Mouse (Mus musculus) urinary bladder, postnatal 0 days (tissue): ENCODE results near the gene Anapc13. TPM values are rescaled to one million over a fixed set of nuclear protein-coding genes. Genes with fewer than 3 reads are reported as not detected.

Experiments used
- polyA plus RNA-seq: library from polyadenylated mRNA; unstranded; fragments of >200 nt; fragmentation: Nextera tagmentation; extraction: Ambion mirVana; gene quantifications from 2 replicates; pipeline ENCODE4 v1.2.1, GENCODE M21; 2015

Anapc13 gene
- 149 and 163 TPM in 2 replicates for polyA plus RNA-seq

GRCm38 (mm10) chr9:102625983-102626838, at the start of gene Anapc13, which contains the start of gene Cep63:
Anapc13 (plus strand) TSS chr9:102626296.
Cep63 (minus strand) TSS chr9:102626534.

Other genes with a start within 250 kb of the Anapc13 start
- gene Ky, start 120.5 kb upstream of the Anapc13 start, polyA plus RNA-seq, result not detected in 2 replicates
- 25.1 and 33.7 TPM in 2 replicates for gene Cep63, start 238 bp downstream of the Anapc13 start, polyA plus RNA-seq
- gene Amotl2, start 90.4 kb downstream of the Anapc13 start, polyA plus RNA-seq, result 56.1 and 61.8 TPM in 2 replicates
- gene Ryk, start 208.6 kb downstream of the Anapc13 start, polyA plus RNA-seq, result 13.2 and 15.9 TPM in 2 replicates